Mouse (Mus musculus) hindbrain, embryonic 16.5 days (tissue): ENCODE measurements at regions not wholly inside any gene's neighbourhood (a gene's known extent, or its start where the extent isn't known, plus 50 kb on each side); places are given as distances from the start of the nearest gene placed in this dataset.

Experiments used
- ATAC-seq: fragments of 200-750 bp; cut with Nextera tagmentation; 2 replicates; pipeline ENCODE4 v1.8.0; 2017; ENCODE audit warnings: moderate TSS enrichment, moderate library complexity
- H3K27ac ChIP-seq: fragments of 300-500 bp; sonication (generic); 2 replicates; pipeline ENCODE4 v1.5.1; 2014; ENCODE audit warnings: low read depth, mild to moderate bottlenecking, control low read depth, low read length, moderate library complexity
- H3K27me3 ChIP-seq: fragments of 300-500 bp; sonication (generic); replicated peaks from 2 replicates; pipeline ENCODE4 v1.6.1; 2014; ENCODE audit warnings: low read length; ENCODE audit not compliant: control insufficient read depth, insufficient read depth
- H3K36me3 ChIP-seq: fragments of 300-500 bp; sonication (generic); 2 replicates; pipeline ENCODE4 v1.6.1; 2014; ENCODE audit warnings: mild to moderate bottlenecking, low read length, moderate library complexity, mixed read lengths; ENCODE audit not compliant: control insufficient read depth, insufficient read depth
- H3K4me1 ChIP-seq: fragments of 300-500 bp; sonication (generic); 2 replicates; pipeline ENCODE4 v1.6.1; 2014; ENCODE audit warnings: low read depth, low read length; ENCODE audit not compliant: control insufficient read depth, insufficient read depth
- H3K4me2 ChIP-seq: fragments of 300-500 bp; sonication (generic); 2 replicates; pipeline ENCODE4 v1.6.1; 2014; ENCODE audit warnings: mild to moderate bottlenecking, low read length, control low read depth, moderate library complexity
- H3K4me3 ChIP-seq: fragments of 300-500 bp; sonication (generic); 2 replicates; pipeline ENCODE4 v1.5.1; 2014; ENCODE audit warnings: mild to moderate bottlenecking, low read length, control low read depth, moderate library complexity
- H3K9ac ChIP-seq: fragments of 300-500 bp; sonication (generic); 2 replicates; pipeline ENCODE4 v1.6.1; 2014; ENCODE audit warnings: low read depth, mild to moderate bottlenecking, control low read depth, low read length, moderate library complexity
- H3K9me3 ChIP-seq: fragments of 300-500 bp; sonication (generic); 2 replicates; pipeline ENCODE4 v1.6.1; 2014; ENCODE audit warnings: mild to moderate bottlenecking, low read length, moderate library complexity; ENCODE audit not compliant: control insufficient read depth
- WGBS: fragments of 180-500 bp; shearing (Covaris S2); extraction: QIAGEN DNeasy Blood & Tissue Kit; methylation state at CpG from one replicate; pipeline ENCODE4 v1.1.7; 2014; 5-methylcytosine and 5-hydroxymethylcytosine counted together

DNA sequence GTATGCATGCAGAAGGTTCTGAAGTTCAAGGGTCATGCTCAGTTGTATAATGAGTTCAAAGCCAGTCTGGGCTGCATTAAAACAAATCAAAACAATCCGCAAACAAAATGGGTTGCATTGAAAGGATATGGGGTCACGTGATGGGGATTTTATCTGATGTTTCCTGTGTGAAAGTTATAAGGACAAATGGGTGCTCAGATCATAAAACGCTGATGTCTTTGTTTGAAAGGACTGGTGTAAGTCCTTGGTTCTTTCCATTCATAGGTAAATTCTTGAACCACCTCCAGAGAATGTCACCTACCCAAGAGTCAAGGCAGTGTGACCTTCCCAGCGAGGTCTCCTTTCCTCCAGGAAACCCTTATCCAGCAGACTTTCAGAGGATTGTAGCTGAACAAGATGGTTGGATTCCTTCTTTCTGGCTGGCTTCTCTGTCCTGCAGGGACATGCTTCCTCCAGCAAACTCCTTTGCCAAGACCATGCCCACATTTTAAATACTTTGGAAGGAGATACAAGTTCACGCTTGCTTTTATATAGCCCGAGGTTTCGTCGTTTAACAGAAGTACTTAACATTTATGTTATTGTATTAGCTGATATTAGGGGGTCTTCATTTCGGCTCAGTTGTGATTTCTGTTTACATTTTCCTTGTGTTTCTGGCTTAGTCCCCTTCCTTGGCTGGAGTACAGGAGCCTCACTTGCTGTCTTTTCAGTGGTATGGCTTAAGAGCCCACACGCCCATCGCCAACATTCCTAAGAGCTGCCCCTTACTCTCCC lies 74.6 kb upstream of the Cops8 start:
- H3K4me1 ChIP-seq, result no peaks in the 10 kb centered on the region
- ATAC-seq, result no peak
- no peak overlapping the region for H3K9ac ChIP-seq
- no peak overlapping the region for H3K4me3 ChIP-seq
- no peak overlapping the region for H3K4me2 ChIP-seq
- H3K27me3 ChIP-seq, result no peaks in the 10 kb centered on the region
- H3K9me3 ChIP-seq, result no peaks in the 10 kb centered on the region
- H3K36me3 ChIP-seq, result no peaks in the 10 kb centered on the region
- no peak overlapping the region for H3K27ac ChIP-seq
- WGBS, result 73% methylated on average over 11 of the region's 11 CpGs

- no peaks in the 10 kb centered on the region for H3K36me3 ChIP-seq
- H3K4me3 ChIP-seq, result no peak overlapping the region
- H3K9me3 ChIP-seq, result no peaks in the 10 kb centered on the region
- H3K27me3 ChIP-seq, result no peaks in the 10 kb centered on the region
- no peak overlapping the region for H3K9ac ChIP-seq
- H3K27ac ChIP-seq, result no peak overlapping the region
- H3K4me1 ChIP-seq, result no peaks in the 10 kb centered on the region
- no peak overlapping the region for H3K4me2 ChIP-seq
- ATAC-seq, result no peak
- WGBS, result 85% methylated on average over 6 of the region's 6 CpGs
Measured at GRCm38 (mm10) chr1:90533481-90533880, 69.3 kb upstream of the Cops8 start.

GRCm38 (mm10) chr1:90536105-90536504 lies 66.7 kb upstream of the Cops8 start:
- no peak for ATAC-seq
- Histone ChIP-seq H3K4me1 (no peaks in the 10 kb centered on the region), H3K9me3 (peaks cover under 1% of the 10 kb centered on the region; the same call in 1 of the 2 replicates)

GRCm38 (mm10) chr1:90543801-90544795 lies 58.7 kb upstream of the Cops8 start:
- Histone ChIP-seq H3K27me3 (0 out of 2 replicates have a peak, but pooled peaks cover 2% of the 10 kb centered on the region), H3K4me2 (no peak overlapping the region), H3K4me1 (peaks cover 4% of the 10 kb centered on the region; the same call in 1 of the 2 replicates), H3K9ac (no peak overlapping the region), H3K36me3 (no peaks in the 10 kb centered on the region), H3K9me3 (peaks cover 3% of the 10 kb centered on the region; the same call in 1 of the 2 replicates), H3K27ac (no peak overlapping the region), H3K4me3 (no peak overlapping the region)
- ATAC-seq, result no peak
- 24% methylated on average over 19 of the region's 19 CpGs for WGBS

More at GRCm38 (mm10) chr1:90536105-90536504, 66.7 kb upstream of the Cops8 start:
- no peak overlapping the region for H3K4me2 ChIP-seq
- no peaks in the 10 kb centered on the region for H3K36me3 ChIP-seq
- H3K4me3 ChIP-seq, result no peak overlapping the region
- no peaks in the 10 kb centered on the region for H3K27me3 ChIP-seq
- no peak overlapping the region for H3K27ac ChIP-seq
- H3K9ac ChIP-seq, result no peak overlapping the region

GRCm38 (mm10) chr1:90544821-90545536 lies 57.8 kb upstream of the Cops8 start:
- Histone ChIP-seq H3K27ac (no peak overlapping the region), H3K27me3 (0 out of 2 replicates have a peak, but pooled peaks cover 2% of the 10 kb centered on the region), H3K4me2 (no peak overlapping the region), H3K4me1 (peaks cover 4% of the 10 kb centered on the region; the same call in 1 of the 2 replicates), H3K9ac (no peak overlapping the region), H3K36me3 (no peaks in the 10 kb centered on the region), H3K4me3 (no peak overlapping the region), H3K9me3 (peaks cover 3% of the 10 kb centered on the region; the same call in 1 of the 2 replicates)
- ATAC-seq, result no peak
- 20% methylated on average over 9 of the region's 9 CpGs for WGBS

GRCm38 (mm10) chr1:90552644-90553043 lies 50.1 kb upstream of the Cops8 start:
- H3K4me2 ChIP-seq, result no peak overlapping the region
- no peak overlapping the region for H3K9ac ChIP-seq
- no peak overlapping the region for H3K4me3 ChIP-seq
- H3K27ac ChIP-seq, result no peak overlapping the region
- H3K36me3 ChIP-seq, result no peaks in the 10 kb centered on the region
- H3K9me3 ChIP-seq, result no peaks in the 10 kb centered on the region
- no peak for ATAC-seq
- H3K4me1 ChIP-seq, result no peaks in the 10 kb centered on the region
- H3K27me3 ChIP-seq, result 0 out of 2 replicates have a peak, but pooled peaks cover 2% of the 10 kb centered on the region
- 87% methylated on average over 5 of the region's 6 CpGs for WGBS
